Mouse (Mus musculus) liver, adult 2 months (tissue): Measurements from ENCODE around the gene Fmod. TPM values are rescaled to one million over a fixed set of nuclear protein-coding genes. Genes with fewer than 3 reads are reported as not detected.

Source experiments
- DNase-seq: peaks from one replicate; pipeline ENCODE4 v3.0.0-alpha.2; 2011; ENCODE audit warnings: low read depth, low spot score; ENCODE audit errors: extremely low read depth
- H3K27ac ChIP-seq: fragments of 200-500 bp; replicated peaks from 2 replicates; pipeline ENCODE4 v1.5.1; 2012; ENCODE audit warnings: low read depth, mild to moderate bottlenecking, control low read depth, inconsistent platforms, low read length; ENCODE audit not compliant: insufficient read depth
- H3K27me3 ChIP-seq: fragments of 200-500 bp; 2 replicates; pipeline ENCODE4 v1.6.1; 2012; ENCODE audit warnings: mild to moderate bottlenecking, moderate library complexity, low read length, inconsistent platforms; ENCODE audit not compliant: control insufficient read depth, insufficient read depth
- H3K36me3 ChIP-seq: fragments of 200-500 bp; 2 replicates; pipeline ENCODE4 v1.6.1; 2012; ENCODE audit warnings: low read length, inconsistent platforms; ENCODE audit not compliant: control insufficient read depth, insufficient read depth
- H3K4me1 ChIP-seq: fragments of 200-500 bp; 2 replicates; pipeline ENCODE4 v1.6.1; 2011; ENCODE audit warnings: low read length; ENCODE audit not compliant: control insufficient read depth, insufficient read depth
- H3K4me3 ChIP-seq: fragments of 200-500 bp; 2 replicates; pipeline ENCODE4 v1.5.1; 2011; ENCODE audit warnings: low read depth, mild to moderate bottlenecking, control low read depth, low read length, moderate library complexity; ENCODE audit not compliant: insufficient read depth
- H3K79me2 ChIP-seq: fragments of 200-500 bp; 2 replicates; pipeline ENCODE4 v1.6.1; 2012; ENCODE audit warnings: inconsistent platforms, mild to moderate bottlenecking, low read length, moderate library complexity; ENCODE audit not compliant: control insufficient read depth, insufficient read depth
- H3K9ac ChIP-seq: fragments of 200-500 bp; 2 replicates; pipeline ENCODE4 v1.6.1; 2012; ENCODE audit warnings: low read depth, mild to moderate bottlenecking, control low read depth, inconsistent platforms, low read length
- CTCF ChIP-seq: fragments of 200-500 bp; IDR thresholded peaks from 2 replicates; pipeline ENCODE4 v1.5.1; 2011; ENCODE audit warnings: low read depth, low read length, control low read depth
- POLR2A ChIP-seq: fragments of 200-500 bp; IDR thresholded peaks from 2 replicates; pipeline ENCODE4 v1.6.1; 2011; ENCODE audit warnings: low read length, control low read depth; ENCODE audit not compliant: insufficient read depth; ENCODE audit errors: extremely low read depth
- WGBS: fragments of 180-500 bp; shearing (Covaris S2); methylation state at CpG from one replicate; pipeline ENCODE4 v1.1.7; 2018; 5-methylcytosine and 5-hydroxymethylcytosine counted together
- polyA plus RNA-seq: library from polyadenylated mRNA; depleted of rRNA; stranded (reverse); fragments of >200 nt; gene quantifications from 2 replicates; pipeline ENCODE4 v1.2.3, GENCODE M21; 2012
- total RNA-seq: library from RNA; depleted of rRNA; stranded (reverse); fragments of >200 nt; gene quantifications from 2 replicates; pipeline ENCODE4 v1.2.3, GENCODE M21; 2014

The Fmod gene
- total and polyA plus RNA-seq, 2 experiments, result 0.46 to 0.99 TPM

DNA sequence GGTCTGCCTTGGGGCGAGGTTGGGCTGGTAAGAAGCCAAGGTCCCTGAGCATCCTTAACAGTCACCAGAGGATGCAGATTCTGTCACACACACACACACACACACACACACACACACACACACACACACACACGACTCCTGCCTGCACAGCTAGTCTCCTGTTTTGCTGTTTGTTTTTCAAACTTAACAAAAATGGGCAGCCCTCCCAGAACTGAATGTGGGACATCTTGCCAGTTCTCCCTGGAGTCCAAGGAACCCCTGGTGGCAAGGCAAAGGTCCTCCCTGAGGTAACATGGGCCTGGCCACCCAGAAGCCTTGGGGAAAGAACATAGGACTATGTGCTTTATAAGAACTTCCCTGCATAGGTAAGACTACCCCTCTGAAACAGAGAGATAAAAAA, 4.8 kb downstream of the Fmod start:
- Histone ChIP-seq H3K4me1 (no peaks in the 10 kb centered on the region), H3K4me3 (no peak overlapping the region), H3K79me2 (no peaks in the 10 kb centered on the region), H3K9ac (no peak overlapping the region), H3K27ac (no peak overlapping the region), H3K36me3 (no peaks in the 10 kb centered on the region), H3K27me3 (no peaks in the 10 kb centered on the region)
- 47% methylated on average over 2 of the region's 2 CpGs for WGBS
- DNase-seq, result no peak
- TF ChIP-seq CTCF (no peak), POLR2A (no peak)

DNA sequence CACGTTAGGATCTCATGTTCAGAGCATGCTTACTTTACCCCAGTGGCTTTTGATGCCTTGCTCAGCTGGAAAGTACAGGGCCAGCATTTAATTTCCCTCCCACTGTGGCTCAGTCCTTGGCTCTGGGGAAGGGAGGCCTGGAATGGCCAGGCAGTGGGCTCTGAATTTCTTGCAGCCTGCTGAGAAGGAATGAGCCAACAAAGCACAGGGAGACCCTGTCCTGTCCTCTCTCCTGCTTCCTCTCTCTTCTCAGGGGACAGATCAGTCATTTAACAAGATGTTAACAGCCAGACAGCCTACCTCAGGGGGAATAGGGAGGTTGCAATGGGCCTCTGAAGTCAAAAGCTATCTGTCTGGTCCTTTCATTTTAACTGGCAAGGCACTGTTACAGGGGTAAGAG, 5.3 kb downstream of the Fmod start:
- 68% methylated on average over 1 of the region's 1 CpGs for WGBS
- Histone ChIP-seq H3K9ac (no peak overlapping the region), H3K4me1 (no peaks in the 10 kb centered on the region), H3K36me3 (no peaks in the 10 kb centered on the region), H3K4me3 (no peak overlapping the region), H3K27ac (no peak overlapping the region), H3K27me3 (no peaks in the 10 kb centered on the region), H3K79me2 (no peaks in the 10 kb centered on the region)
- TF ChIP-seq POLR2A, result no peak
- no peak for TF ChIP-seq CTCF
- no peak for DNase-seq

GRCm38 (mm10) chr1:134044805-134045204, 7.8 kb downstream of the Fmod start:
- H3K27ac ChIP-seq, result no peak overlapping the region
- TF ChIP-seq POLR2A (no peak), CTCF (no peak)
- H3K79me2 ChIP-seq, result no peaks in the 10 kb centered on the region
- H3K9ac ChIP-seq, result no peak overlapping the region
- DNase-seq, result no peak
- H3K36me3 ChIP-seq, result no peaks in the 10 kb centered on the region
- H3K4me1 ChIP-seq, result no peaks in the 10 kb centered on the region
- WGBS, result 88% methylated on average over 6 of the region's 6 CpGs
- no peaks in the 10 kb centered on the region for H3K27me3 ChIP-seq
- no peak overlapping the region for H3K4me3 ChIP-seq

DNA sequence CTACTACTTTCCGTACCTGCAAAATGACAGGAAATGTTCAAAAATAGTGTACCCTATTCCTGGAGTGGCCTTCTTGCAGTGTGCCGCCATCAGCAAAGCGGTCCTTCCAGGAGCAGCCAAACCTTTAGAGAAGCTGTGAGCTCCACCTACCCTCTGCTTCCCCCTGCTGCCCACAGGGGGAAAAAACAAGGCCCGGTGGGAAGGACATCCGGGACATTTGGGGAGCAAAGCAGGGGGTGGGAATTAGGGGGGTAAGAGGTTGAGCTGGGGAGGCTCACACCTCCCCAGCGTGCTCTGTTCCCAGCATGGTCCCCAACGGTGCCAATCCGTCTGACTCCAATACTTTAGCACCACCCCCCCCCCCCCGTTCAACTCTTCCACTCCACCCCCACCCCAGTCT, 8.9 kb downstream of the Fmod start:
- no peaks in the 10 kb centered on the region for H3K27me3 ChIP-seq
- TF ChIP-seq CTCF, result peak; percentile 89
- no peak for TF ChIP-seq POLR2A
- H3K79me2 ChIP-seq, result no peaks in the 10 kb centered on the region
- no peak overlapping the region for H3K27ac ChIP-seq
- WGBS, result 6% methylated on average over 9 of the region's 9 CpGs
- H3K36me3 ChIP-seq, result no peaks in the 10 kb centered on the region
- no peak for DNase-seq
- no peak overlapping the region for H3K4me3 ChIP-seq
- H3K9ac ChIP-seq, result no peak overlapping the region
- H3K4me1 ChIP-seq, result no peaks in the 10 kb centered on the region

GRCm38 (mm10) chr1:134046387-134046786, 9.3 kb downstream of the Fmod start:
- DNase-seq, result no peak
- no peak overlapping the region for H3K4me3 ChIP-seq
- H3K27ac ChIP-seq, result no peak overlapping the region
- 40% methylated on average over 23 of the region's 23 CpGs for WGBS
- no peak overlapping the region for H3K9ac ChIP-seq
- no peaks in the 10 kb centered on the region for H3K4me1 ChIP-seq
- H3K79me2 ChIP-seq, result no peaks in the 10 kb centered on the region
- no peaks in the 10 kb centered on the region for H3K36me3 ChIP-seq
- no peak for TF ChIP-seq CTCF
- no peak for TF ChIP-seq POLR2A
- no peaks in the 10 kb centered on the region for H3K27me3 ChIP-seq

- TF ChIP-seq CTCF (no peak), POLR2A (no peak)
- H3K79me2 ChIP-seq, result no peaks in the 10 kb centered on the region
- no peak overlapping the region for H3K9ac ChIP-seq
Observed at GRCm38 (mm10) chr1:134047431-134047830, 10.4 kb downstream of the Fmod start.

More at GRCm38 (mm10) chr1:134047431-134047830, 10.4 kb downstream of the Fmod start:
- Histone ChIP-seq H3K36me3 (no peaks in the 10 kb centered on the region), H3K4me1 (no peaks in the 10 kb centered on the region), H3K4me3 (no peak overlapping the region), H3K27ac (no peak overlapping the region), H3K27me3 (no peaks in the 10 kb centered on the region)
- WGBS, result 85% methylated on average over 6 of the region's 6 CpGs
- no peak for DNase-seq
